Mouse (Mus musculus): ENCODE results near the gene Apoc2. TPM values are rescaled to one million over a fixed set of nuclear protein-coding genes. Genes with fewer than 3 reads are reported as not detected.
A peak's percentile ranks its signal among the peaks of the same experiment; 100 is the strongest.

The Apoc2 gene
- total RNA-seq, 2 experiments from 2014 or later, result not detected

DNA sequence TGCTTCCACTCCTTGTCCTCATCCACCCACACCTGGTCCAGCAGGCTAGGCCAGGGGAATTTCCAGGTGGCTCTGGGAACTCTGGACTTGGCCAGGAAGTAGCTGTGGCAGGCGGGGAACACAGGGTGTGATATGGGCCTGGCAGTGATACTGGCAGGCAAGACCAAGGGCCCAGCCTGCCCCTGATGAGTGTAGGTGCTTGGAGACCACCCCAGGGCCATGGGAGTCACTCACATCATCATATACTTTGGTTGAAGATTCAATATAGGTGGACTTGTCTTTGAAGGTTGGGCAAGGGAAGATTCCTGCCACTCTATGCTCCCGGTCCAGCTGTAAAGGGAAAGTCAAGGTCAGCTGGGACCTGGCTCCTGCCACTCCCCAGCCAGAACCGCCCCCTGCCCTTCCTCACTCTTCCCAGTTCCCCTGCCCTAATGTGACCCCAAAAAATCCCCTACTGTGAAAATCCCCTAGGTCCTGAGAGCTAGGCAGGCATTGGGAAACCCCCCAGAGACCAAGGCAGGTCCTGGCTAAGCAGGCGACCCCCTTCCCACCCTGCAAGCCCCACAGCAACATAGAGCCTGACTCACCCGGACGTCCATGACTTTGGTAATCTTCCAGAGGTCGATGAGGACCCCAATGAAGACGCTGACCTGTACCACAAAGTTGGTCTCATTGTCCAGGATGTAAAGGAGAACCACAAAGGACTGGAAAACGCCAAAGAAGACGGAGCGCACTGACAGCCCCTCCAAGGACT is 42.5 kb downstream of the Apoc2 start:
- DNase-seq (ENCODE audit: extremely low spot score in 1 of 2, low spot score in 2 of 2), result no peak
- Histone ChIP-seq H3K27ac (no peak overlapping the region), H3K4me3 (no peak overlapping the region)
- no peak for TF ChIP-seq CTCF (IDR thresholded peaks at IDR 0.05)
- intact Hi-C loops (cut with DNase I), result no loop called here

DNA sequence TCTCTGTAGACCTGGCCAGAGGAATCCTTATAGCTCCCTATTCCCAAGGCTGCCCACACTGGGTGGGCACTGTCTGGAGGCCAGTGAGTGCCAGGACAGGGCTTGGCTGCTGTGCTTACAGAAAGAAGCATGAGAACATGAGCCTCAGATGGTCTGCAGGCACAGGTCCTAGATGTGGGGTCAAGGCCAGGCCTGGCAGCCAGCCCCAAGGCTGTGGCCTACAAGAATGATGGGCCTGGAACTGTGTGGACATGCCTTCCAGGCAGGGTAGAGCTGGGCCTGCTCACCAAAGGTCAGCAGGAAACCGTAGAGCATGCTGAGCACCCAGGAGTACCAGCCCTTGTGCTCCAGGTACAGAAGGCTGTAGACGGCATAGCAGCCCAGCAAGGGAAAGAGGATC is 43.1 kb downstream of the Apoc2 start:
- H3K4me3 ChIP-seq, result no peak overlapping the region
- no peak overlapping the region for H3K27ac ChIP-seq
- no peak for DNase-seq (ENCODE audit: extremely low spot score in 1 of 2, low spot score in 2 of 2)
- intact Hi-C loops (cut with DNase I), result no loop called here
- no peak for TF ChIP-seq CTCF (IDR thresholded peaks at IDR 0.05)

DNA sequence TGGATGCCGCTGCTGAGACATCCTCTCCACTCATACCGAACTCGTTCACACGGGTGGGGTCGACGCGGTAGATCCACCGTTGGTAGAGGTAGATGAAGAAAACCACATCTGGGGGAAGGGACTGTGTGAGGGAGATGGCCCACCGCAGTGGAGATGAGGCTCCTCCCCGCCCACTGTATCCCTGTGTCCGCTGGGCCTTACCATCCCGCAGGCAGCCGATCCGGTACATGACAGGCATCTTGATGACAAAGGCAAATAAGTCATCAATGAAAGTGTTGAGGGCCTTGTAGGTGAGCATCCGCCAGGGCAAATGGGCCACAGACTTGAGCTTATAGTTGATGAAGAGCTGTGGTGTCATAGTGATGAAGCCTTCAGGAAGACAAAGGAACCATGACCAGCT is 43.9 kb downstream of the Apoc2 start:
- TF ChIP-seq CTCF (IDR thresholded peaks at IDR 0.05), result no peak
- intact Hi-C loops (cut with DNase I), result no loop called here
- DNase-seq (ENCODE audit: extremely low spot score in 1 of 2, low spot score in 2 of 2), result no peak
- no peak overlapping the region for H3K27ac ChIP-seq
- H3K4me3 ChIP-seq, result no peak overlapping the region

DNA sequence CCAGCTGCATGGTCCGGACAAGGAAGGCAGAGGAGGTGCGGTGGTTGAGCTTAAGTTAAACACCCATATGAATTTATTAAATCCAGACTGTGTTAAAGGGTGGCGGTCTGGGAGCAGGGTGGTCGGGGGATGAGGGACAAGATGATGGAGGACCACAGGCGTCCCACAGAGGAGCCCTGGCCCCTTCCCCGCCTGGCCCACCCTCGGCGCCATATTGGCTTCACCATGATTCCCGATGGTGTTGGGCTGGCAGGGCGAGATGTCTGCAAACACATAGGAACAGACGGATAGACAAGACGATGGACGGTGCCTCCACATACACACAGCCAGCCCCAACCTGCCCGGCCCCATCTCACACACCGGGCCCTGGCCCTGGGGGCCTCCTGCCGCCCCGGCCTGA is 44.5 kb downstream of the Apoc2 start:
- no peak overlapping the region for H3K4me3 ChIP-seq
- no peak for DNase-seq (ENCODE audit: extremely low spot score in 1 of 2, low spot score in 2 of 2)
- intact Hi-C loops (cut with DNase I), result no loop called here
- TF ChIP-seq CTCF (IDR thresholded peaks at IDR 0.05), result no peak
- no peak overlapping the region for H3K27ac ChIP-seq

DNA sequence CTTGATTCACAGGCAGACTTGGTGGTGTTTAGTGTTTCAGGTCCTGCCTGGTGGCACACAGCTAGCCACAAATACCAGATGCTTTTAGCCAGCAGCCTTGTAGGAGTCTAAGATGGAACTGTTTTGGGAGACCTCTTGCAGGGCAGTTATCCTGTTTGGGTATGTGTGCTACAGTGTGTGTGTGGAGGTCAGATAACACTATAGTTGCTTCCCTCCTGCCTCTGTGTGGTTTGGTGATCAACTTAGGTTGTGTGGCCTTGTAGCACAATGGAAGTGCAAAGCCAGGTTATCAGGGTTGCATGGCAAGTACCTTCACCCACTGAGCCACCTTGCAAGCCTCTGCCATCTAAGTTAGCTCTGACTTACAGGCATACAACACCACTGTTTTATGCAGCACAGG is 45.0 kb downstream of the Apoc2 start:
- no peak overlapping the region for H3K27ac ChIP-seq
- H3K4me3 ChIP-seq, result no peak overlapping the region
- intact Hi-C loops (cut with DNase I), result no loop called here
- DNase-seq (ENCODE audit: extremely low spot score in 1 of 2, low spot score in 2 of 2), result no peak
- no peak for TF ChIP-seq CTCF (IDR thresholded peaks at IDR 0.05)

DNA sequence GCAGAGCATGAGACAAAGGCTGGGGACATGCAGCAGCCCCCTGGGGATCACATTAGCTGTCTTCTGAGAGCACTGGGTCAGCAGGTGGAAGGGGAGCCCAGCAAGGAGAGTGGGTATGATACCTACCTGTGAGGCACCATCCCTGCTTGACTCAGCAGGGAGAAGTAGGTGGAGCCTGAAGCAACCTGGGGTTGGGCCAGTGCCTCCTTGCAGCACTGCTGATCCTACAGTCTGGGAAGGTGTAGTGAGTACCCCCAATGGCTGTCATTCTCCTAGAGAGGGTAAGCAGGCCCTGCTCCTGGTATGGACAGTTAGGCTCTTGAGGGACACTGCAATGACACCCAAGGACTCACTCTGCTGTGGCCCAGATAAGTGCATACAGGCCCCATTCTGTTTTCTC is 45.5 kb downstream of the Apoc2 start:
- intact Hi-C loops (cut with DNase I), result no loop called here
- DNase-seq (ENCODE audit: extremely low spot score in 1 of 2, low spot score in 2 of 2), result no peak
- TF ChIP-seq CTCF (IDR thresholded peaks at IDR 0.05), result no peak
- no peak overlapping the region for H3K27ac ChIP-seq
- H3K4me3 ChIP-seq, result no peak overlapping the region

DNA sequence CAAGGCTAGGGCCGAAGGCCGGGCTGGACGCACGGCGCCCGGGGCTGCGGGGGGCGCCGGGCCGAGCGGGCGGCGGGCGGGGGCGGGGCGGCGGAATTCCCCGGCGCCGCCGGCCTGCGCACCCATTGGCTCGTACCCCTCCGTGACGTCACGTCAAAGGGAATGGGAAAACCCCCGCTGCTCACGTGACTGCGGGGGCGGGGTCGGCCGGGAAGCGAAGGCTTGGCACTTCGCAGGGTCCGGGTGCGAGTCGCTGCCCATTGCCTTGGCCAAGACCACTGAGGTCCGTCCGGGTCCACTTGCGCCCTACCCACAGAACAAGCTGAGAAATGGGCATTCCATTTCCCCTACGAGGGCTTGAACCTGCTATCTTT is 48.4 kb downstream of the Apoc2 start, which contains the start of gene Relb:
Relb (minus strand) TSS at position 78 of the 374 bp plus-strand sequence.
- peak within 1 kb of the TSS; percentile 84 for H3K4me3 ChIP-seq
- peak within 1 kb of the TSS; percentile 81 for H3K27ac ChIP-seq
- no peak for TF ChIP-seq CTCF (IDR thresholded peaks at IDR 0.05)
- peak; percentile 91 to 92 for DNase-seq (ENCODE audit: extremely low spot score in 1 of 2, low spot score in 2 of 2)
- intact Hi-C loops (cut with DNase I), result no loop called here

DNA sequence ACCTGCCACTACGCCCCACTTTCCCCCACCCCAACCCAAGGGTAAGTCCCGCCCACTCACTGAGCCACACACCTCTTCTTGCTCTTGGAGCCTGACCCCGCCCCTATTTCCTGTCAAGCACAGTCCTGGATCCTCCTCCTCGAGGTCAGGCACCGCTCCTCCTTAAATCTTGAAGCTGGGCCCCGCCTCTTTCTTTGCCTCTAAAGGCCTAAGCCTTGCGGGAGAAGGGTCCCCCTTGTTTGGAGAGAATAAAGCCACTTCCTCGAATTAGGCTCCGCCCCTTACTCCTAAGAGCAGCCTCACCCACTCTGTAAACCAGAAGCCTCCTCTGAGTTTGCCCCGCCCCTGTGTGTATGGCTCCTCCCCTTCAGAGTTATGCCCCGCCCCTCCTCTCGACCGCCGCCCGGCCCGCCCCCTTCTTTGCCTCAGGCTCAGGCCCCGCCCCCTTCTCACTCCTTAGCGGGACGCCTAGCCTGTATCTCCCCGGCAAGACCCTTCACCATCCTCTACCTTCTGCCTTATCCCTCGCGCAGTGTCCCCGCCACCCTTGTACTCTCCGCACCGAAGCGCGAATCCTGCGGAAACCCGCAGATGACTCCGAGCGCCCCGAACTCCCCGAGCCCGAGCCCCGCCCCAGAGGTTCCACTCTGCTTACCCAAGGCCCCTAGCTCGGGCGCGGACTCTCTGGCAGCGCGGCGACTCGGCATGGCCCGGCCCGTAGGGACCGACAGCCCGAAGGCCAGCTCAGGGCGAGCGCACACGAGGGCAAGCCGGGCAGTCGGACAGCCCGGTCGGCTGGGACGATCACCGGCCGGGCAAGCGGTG is 49.0 kb downstream of the Apoc2 start:
- no peak for TF ChIP-seq CTCF (IDR thresholded peaks at IDR 0.05)

DNA sequence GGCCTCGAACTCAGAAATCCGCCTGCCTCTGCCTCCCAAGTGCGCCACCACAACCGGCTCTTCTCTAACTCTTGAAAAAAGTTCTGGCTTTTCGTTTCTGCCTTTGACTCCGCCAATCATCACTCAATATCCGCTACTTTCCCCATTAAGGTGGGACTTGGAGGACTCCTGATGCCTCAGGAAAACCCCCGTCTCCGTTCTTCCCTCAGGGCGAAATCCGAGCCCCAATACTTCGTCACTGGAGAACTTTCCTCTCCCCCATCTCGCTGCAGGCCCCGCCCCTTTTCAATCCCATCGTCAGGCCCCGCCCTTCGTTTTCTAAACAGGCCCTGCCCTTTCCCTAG is 49.6 kb downstream of the Apoc2 start:
- intact Hi-C loops (cut with DNase I), result no loop called here
- H3K27ac ChIP-seq, result 0 out of 2 replicates have a peak overlapping the region, but pooled peaks have one; percentile 57
- TF ChIP-seq CTCF (IDR thresholded peaks at IDR 0.05), result no peak

More for the DNA sequence above, 49.0 kb downstream of the Apoc2 start:
- intact Hi-C loops (cut with DNase I), result no loop called here
- H3K4me3 ChIP-seq, result peak overlapping the region; percentile 84
- DNase-seq (ENCODE audit: extremely low spot score in 1 of 2, low spot score in 2 of 2), result peak; percentile 85 to 87
- peak overlapping the region; percentile 81 for H3K27ac ChIP-seq

DNA sequence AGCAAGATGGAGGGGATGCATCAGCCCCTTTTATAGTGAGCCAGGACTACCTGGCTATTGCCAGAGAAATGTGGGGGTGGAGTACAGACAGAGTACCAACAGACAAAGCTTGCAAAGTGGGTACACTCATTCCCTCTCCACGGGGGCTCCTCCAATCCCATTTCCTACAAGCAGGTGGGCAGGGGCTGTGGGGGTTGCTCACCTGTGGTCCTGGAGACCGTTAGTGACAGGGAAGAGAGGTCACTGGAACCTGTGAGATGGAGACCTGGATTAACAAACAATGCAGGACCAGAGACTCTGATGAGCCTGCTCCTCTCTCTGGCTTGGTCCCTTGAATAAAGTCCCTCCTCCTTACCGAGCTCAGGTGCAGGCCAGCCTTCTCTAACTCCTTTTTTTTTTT is 50.0 kb downstream of the Apoc2 start:
- Histone ChIP-seq H3K27ac (no peak overlapping the region), H3K4me3 (no peak overlapping the region)
- DNase-seq (ENCODE audit: extremely low spot score in 1 of 2, low spot score in 2 of 2), result no peak
- TF ChIP-seq CTCF (IDR thresholded peaks at IDR 0.05), result no peak
- intact Hi-C loops (cut with DNase I), result no loop called here

More for the DNA sequence above, 49.6 kb downstream of the Apoc2 start:
- peak overlapping the region; percentile 84 for H3K4me3 ChIP-seq
- DNase-seq (ENCODE audit: extremely low spot score in 1 of 2, low spot score in 2 of 2), result no peak

DNA sequence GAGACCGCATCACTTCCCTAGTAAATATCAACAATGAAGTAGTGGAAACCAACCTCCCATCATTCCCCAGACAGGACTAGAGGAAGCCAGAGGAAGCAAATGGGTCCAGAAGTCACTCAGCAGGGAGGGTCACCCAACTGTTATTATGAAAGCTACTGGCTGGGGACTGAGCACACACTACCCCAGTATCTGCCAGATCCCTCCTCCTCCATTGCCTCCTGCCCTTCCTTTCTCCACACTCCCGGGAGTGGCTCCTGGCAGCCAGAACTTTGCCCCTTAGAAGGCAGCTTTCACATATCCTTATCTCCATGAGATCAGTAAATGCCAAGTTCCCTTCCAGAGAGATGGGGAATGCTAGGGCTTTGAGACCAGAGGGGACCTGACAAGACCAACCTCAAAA is 54.3 kb downstream of the Apoc2 start:
- H3K27ac ChIP-seq, result no peak overlapping the region
- DNase-seq (ENCODE audit: extremely low spot score in 1 of 2, low spot score in 2 of 2), result no peak
- H3K4me3 ChIP-seq, result no peak overlapping the region
- no peak for TF ChIP-seq CTCF (IDR thresholded peaks at IDR 0.05)
- intact Hi-C loops (cut with DNase I), result no loop called here

DNA sequence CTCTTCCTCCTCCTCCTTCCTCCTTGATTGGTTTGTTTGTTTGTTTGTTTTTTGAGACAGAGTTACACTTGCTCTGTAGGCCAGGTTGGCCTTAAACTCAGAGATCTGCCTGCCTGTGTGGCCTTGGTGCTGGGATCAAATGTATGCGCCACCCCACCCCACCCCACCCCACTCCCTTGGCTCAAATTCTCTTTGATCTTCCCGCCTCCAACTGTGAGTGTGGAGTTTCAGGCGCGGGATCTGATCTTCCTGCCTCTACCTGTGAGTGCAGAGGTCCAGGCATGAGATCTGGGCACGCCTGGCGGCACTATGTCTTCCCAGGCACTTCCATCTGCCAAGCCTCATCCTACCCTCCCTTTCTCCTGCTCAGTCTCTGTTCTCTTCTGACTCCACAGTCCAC is 55.5 kb downstream of the Apoc2 start:
- no peak for DNase-seq (ENCODE audit: extremely low spot score in 1 of 2, low spot score in 2 of 2)
- intact Hi-C loops (cut with DNase I), result no loop called here
- Histone ChIP-seq H3K27ac (no peak overlapping the region), H3K4me3 (no peak overlapping the region)
- no peak for TF ChIP-seq CTCF (IDR thresholded peaks at IDR 0.05)

Other genes with a start within 250 kb of the Apoc2 start
- gene Mark4, start 219.1 kb downstream of the Apoc2 start, total RNA-seq (2021), result 10 to 100 TPM; 79.1 to 79.5 TPM
- gene Exoc3l2, start 214.6 kb downstream of the Apoc2 start, total RNA-seq (2021), result under 1 TPM; 0.26 to 0.36 TPM
- 1 to 10 TPM; 6.7 to 7.9 TPM for gene Bloc1s3, start 169.6 kb downstream of the Apoc2 start, total RNA-seq (2021)
- 10 to 100 TPM; 16.6 to 18.4 TPM for gene Trappc6a, start 169.5 kb downstream of the Apoc2 start, total RNA-seq (2021)
- under 1 TPM; 0.44 to 0.84 TPM for gene Nkpd1, start 160.1 kb downstream of the Apoc2 start, total RNA-seq (2021)
- 100 to 1,000 TPM; 148 to 150 TPM for gene Ppp1r37, start 114.9 kb downstream of the Apoc2 start, total RNA-seq (2021)
- 1 to 10 TPM; 1.5 to 2.0 TPM for gene Zfp296, start 100.7 kb downstream of the Apoc2 start, total RNA-seq (2021)
- gene Gemin7, start 100.3 kb downstream of the Apoc2 start, total RNA-seq (2021), result 10 to 100 TPM; 50.1 to 50.8 TPM
- gene Clasrp, start 73.5 kb downstream of the Apoc2 start, total RNA-seq (2021), result 10 to 100 TPM; 92.7 to 98.3 TPM
- gene Relb, start 48.5 kb downstream of the Apoc2 start, total RNA-seq (2021), result 1 to 10 TPM; 7.2 to 7.7 TPM
- 100 to 1,000 TPM; 137 to 139 TPM for gene Clptm1, start 12.9 kb downstream of the Apoc2 start, total RNA-seq (2021)
- gene Gm44805, start 3.5 kb upstream of the Apoc2 start, total RNA-seq (2021), result not detected
- gene Apoc4, start 3.5 kb upstream of the Apoc2 start, total RNA-seq (2021), result not detected
- gene Apoc1, start 14.7 kb upstream of the Apoc2 start, total RNA-seq (2021), result 1 to 10 TPM; 3.5 to 3.7 TPM
- 1,000 to 10,000 TPM; 1,824 to 1,912 TPM for gene Apoe, start 21.2 kb upstream of the Apoc2 start, total RNA-seq (2021)
- gene Tomm40, start 37.5 kb upstream of the Apoc2 start, total RNA-seq (2021), result 100 to 1,000 TPM; 117 TPM
- 1 to 10 TPM; 7.9 to 8.2 TPM for gene Nectin2, start 72.5 kb upstream of the Apoc2 start, total RNA-seq (2021)
- 10 to 100 TPM; 12.2 to 15.1 TPM for gene Bcam, start 93.1 kb upstream of the Apoc2 start, total RNA-seq (2021)
- not detected for gene Cblc, start 118.9 kb upstream of the Apoc2 start, total RNA-seq (2021)
- gene Bcl3, start 144.8 kb upstream of the Apoc2 start, total RNA-seq (2021), result under 1 TPM; 0.56 to 0.77 TPM
- 1 to 10 TPM; 1.7 to 2.2 TPM for gene Gm19345, start 174.1 kb upstream of the Apoc2 start, total RNA-seq (2021)
- not detected for gene Ceacam16, start 183.4 kb upstream of the Apoc2 start, total RNA-seq (2021)
- gene Ceacam19, start 210.0 kb upstream of the Apoc2 start, total RNA-seq (2021), result not detected
- gene Pvr, start 243.2 kb upstream of the Apoc2 start, total RNA-seq (2021), result 10 to 100 TPM; 14.6 to 14.8 TPM